Mouse (Mus musculus) hindbrain, embryonic 11.5 days (tissue): Measurements from ENCODE around the gene Zfhx3. TPM values are rescaled to one million over a fixed set of nuclear protein-coding genes. Genes with fewer than 3 reads are reported as not detected.

ENCODE experiments used
- ATAC-seq: fragments of 200-750 bp; cut with Nextera tagmentation; 2 replicates; pipeline ENCODE4 v1.8.0; 2017; ENCODE audit warnings: mild to moderate bottlenecking, moderate TSS enrichment, moderate library complexity; ENCODE audit not compliant: low FRiP score
- DNase-seq: peaks from one replicate; pipeline ENCODE4 v3.0.0-alpha.2; 2015; ENCODE audit warnings: low spot score
- H3K27ac ChIP-seq: fragments of 300-500 bp; sonication (generic); 2 replicates; pipeline ENCODE4 v1.5.1; 2014; ENCODE audit warnings: mild to moderate bottlenecking, low read depth, low read length
- H3K27me3 ChIP-seq: fragments of 300-500 bp; sonication (generic); 2 replicates; pipeline ENCODE4 v1.6.1; 2014; ENCODE audit warnings: mild to moderate bottlenecking, low read length, moderate library complexity, mixed read lengths; ENCODE audit not compliant: control insufficient read depth, insufficient read depth
- H3K36me3 ChIP-seq: fragments of 300-500 bp; sonication (generic); 2 replicates; pipeline ENCODE4 v1.6.1; 2014; ENCODE audit warnings: mild to moderate bottlenecking, low read length, moderate library complexity, mixed read lengths; ENCODE audit not compliant: control insufficient read depth, insufficient read depth
- H3K4me1 ChIP-seq: fragments of 300-500 bp; sonication (generic); replicated peaks from 2 replicates; pipeline ENCODE4 v1.6.1; 2014; ENCODE audit warnings: low read length, mixed read lengths; ENCODE audit not compliant: control insufficient read depth, insufficient read depth
- H3K4me2 ChIP-seq: fragments of 300-500 bp; sonication (generic); replicated peaks from 2 replicates; pipeline ENCODE4 v1.6.1; 2014; ENCODE audit warnings: mild to moderate bottlenecking, low read depth, low read length
- H3K4me3 ChIP-seq: fragments of 300-500 bp; sonication (generic); 2 replicates; pipeline ENCODE4 v1.5.1; 2014; ENCODE audit warnings: low read depth, low read length
- H3K9ac ChIP-seq: fragments of 300-500 bp; sonication (generic); 2 replicates; pipeline ENCODE4 v1.6.1; 2014; ENCODE audit warnings: low read depth, low read length
- H3K9me3 ChIP-seq: fragments of 300-500 bp; sonication (generic); 2 replicates; pipeline ENCODE4 v1.6.1; 2016; ENCODE audit warnings: low read length; ENCODE audit not compliant: control insufficient read depth
- WGBS: fragments of 180-500 bp; shearing (Covaris S2); extraction: QIAGEN DNeasy Blood & Tissue Kit; methylation state at CpG from one replicate; pipeline ENCODE4 v1.1.7; 2014; 5-methylcytosine and 5-hydroxymethylcytosine counted together
- polyA plus RNA-seq: library from polyadenylated mRNA; unstranded; fragments of >200 nt; fragmentation: Nextera tagmentation; extraction: Ambion mirVana; gene quantifications from 2 replicates; pipeline ENCODE4 v1.2.1, GENCODE M21; 2014

The Zfhx3 gene
- polyA plus RNA-seq, 1 experiment from 2014 or later = 47.1 TPM

DNA sequence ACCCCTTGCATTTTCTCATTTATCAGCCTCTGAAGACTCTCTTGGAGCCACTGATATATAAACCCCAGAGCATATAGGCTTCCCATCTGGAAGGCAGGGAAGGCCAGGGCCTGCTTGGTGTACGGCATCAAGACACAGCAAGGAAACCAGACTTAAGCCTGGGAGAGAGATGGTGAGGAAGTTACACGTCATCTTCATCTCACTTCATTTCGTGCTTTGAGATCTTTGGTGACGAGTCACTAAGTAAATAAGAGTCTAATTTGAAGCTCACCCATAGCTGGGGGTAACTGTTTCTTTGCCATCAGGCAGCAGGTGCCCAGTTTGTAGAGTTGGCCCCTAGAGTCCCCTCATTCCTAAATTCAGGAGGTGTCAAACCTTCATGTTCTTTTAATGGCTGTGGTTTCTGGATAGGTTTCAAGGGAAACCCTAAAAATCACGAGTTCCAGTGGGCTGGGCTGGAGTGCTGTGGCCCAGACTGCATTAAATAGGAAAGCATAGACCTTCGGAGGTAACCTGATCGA, 773.9 kb downstream of the Zfhx3 start:
- ATAC-seq (no peak), DNase-seq (no peak)
- no peaks in the 10 kb centered on the region for H3K36me3 ChIP-seq
- peak overlapping the region; percentile 77 for H3K4me3 ChIP-seq
- H3K4me2 ChIP-seq = peak overlapping the region; percentile 34
- no peaks in the 10 kb centered on the region for H3K27me3 ChIP-seq
- no peaks in the 10 kb centered on the region for H3K9me3 ChIP-seq
- peak overlapping the region; percentile 1; the same call in 1 of the 2 replicates for H3K9ac ChIP-seq
- 37% methylated on average over 7 of the region's 7 CpGs for WGBS
- H3K27ac ChIP-seq = no peak overlapping the region; the same call in 1 of the 2 replicates
- peaks cover 32% of the 10 kb centered on the region for H3K4me1 ChIP-seq

DNA sequence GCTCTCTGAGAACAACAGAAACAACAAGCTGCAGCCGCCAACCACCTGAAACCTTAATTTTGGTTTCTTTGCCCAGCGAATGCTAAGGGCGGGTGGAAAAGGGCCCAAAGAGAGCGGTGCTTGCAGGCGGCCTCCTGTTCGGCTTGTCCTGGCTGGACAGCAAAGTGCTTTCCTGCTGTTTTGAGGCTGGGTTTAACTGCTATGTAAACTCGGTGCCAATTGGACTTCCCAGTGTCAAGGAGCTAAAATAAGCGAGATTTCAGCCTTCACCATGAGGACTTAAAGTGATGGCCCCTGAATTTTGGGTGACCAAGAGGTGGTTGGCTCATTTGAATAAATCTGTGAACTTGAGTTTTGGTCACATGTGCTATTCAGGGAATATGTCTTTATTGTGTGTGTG, 775.1 kb downstream of the Zfhx3 start:
- peaks cover 24% of the 10 kb centered on the region for H3K4me1 ChIP-seq
- no peak overlapping the region for H3K9ac ChIP-seq
- no peak overlapping the region for H3K27ac ChIP-seq
- no peak for DNase-seq
- H3K4me2 ChIP-seq = peak overlapping the region; percentile 25
- no peaks in the 10 kb centered on the region for H3K27me3 ChIP-seq
- H3K9me3 ChIP-seq = no peaks in the 10 kb centered on the region
- no peak overlapping the region; the same call in 1 of the 2 replicates for H3K4me3 ChIP-seq
- no peak for ATAC-seq
- WGBS = 26% methylated on average over 8 of the region's 8 CpGs
- no peaks in the 10 kb centered on the region for H3K36me3 ChIP-seq

GRCm38 (mm10) chr8:108718031-108718430, 775.6 kb downstream of the Zfhx3 start:
- Histone ChIP-seq H3K9me3 (no peaks in the 10 kb centered on the region), H3K27ac (no peak overlapping the region), H3K27me3 (no peaks in the 10 kb centered on the region), H3K36me3 (no peaks in the 10 kb centered on the region), H3K4me2 (peak overlapping the region; percentile 26; the same call in 1 of the 2 replicates), H3K4me1 (peaks cover 23% of the 10 kb centered on the region), H3K9ac (no peak overlapping the region), H3K4me3 (peak overlapping the region; percentile 8; the same call in 1 of the 2 replicates)
- 36% methylated on average over 6 of the region's 6 CpGs for WGBS
- DNase-seq (no peak), ATAC-seq (no peak)

GRCm38 (mm10) chr8:108720840-108721239, 778.4 kb downstream of the Zfhx3 start:
- Histone ChIP-seq H3K27me3 (no peaks in the 10 kb centered on the region), H3K36me3 (no peaks in the 10 kb centered on the region), H3K4me2 (no peak overlapping the region), H3K4me1 (peaks cover 20% of the 10 kb centered on the region), H3K27ac (no peak overlapping the region), H3K4me3 (no peak overlapping the region), H3K9ac (no peak overlapping the region), H3K9me3 (no peaks in the 10 kb centered on the region)
- 62% methylated on average over 4 of the region's 4 CpGs for WGBS
- ATAC-seq (no peak), DNase-seq (no peak)

DNA sequence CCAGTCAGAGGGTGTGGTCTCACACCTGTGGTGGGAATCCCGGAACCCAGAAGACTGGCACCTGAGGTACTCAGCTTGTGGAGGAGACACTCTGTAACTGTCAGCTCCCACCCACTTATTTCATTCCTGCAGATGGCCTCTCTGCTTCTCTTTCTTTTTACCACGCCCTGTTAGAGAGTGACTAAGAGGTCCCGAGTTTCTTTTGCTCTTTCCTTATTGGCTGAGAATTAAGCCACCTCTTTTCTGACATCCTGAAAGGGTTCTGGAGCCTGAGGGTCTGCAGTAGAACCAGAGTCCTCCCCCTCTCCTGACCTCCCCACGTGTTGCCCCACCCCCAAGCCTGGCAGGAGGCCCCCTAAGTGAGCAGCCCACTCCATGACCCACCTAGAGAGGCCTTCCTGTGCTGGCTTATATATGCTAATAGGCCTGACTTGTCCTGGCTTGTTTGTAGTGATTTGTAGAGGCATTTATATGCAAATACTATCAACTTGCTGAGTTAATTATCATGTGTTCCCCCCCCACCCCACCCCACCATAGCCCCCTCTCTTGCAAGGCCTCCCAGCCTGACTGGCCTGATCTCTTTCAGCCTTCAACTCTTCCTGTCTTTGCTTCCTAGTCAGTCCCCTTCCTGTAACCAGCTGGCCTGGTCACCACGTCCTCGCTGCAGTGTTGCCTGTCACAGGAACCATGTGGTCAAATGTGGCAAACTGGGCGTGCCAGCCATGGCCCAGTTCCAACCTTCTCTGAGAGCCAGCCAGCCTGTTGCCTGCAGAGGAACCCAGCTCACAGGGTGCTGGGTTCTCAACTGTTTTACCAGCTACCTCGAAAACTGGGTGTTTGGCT, 780.4 kb downstream of the Zfhx3 start:
- Histone ChIP-seq H3K9me3 (no peaks in the 10 kb centered on the region), H3K27me3 (no peaks in the 10 kb centered on the region), H3K4me2 (no peak overlapping the region), H3K36me3 (no peaks in the 10 kb centered on the region), H3K4me3 (no peak overlapping the region), H3K9ac (no peak overlapping the region), H3K27ac (no peak overlapping the region), H3K4me1 (peaks cover 28% of the 10 kb centered on the region)
- DNase-seq (peak; percentile 34), ATAC-seq (peak; percentile 76)
- 13% methylated on average over 8 of the region's 8 CpGs for WGBS

DNA sequence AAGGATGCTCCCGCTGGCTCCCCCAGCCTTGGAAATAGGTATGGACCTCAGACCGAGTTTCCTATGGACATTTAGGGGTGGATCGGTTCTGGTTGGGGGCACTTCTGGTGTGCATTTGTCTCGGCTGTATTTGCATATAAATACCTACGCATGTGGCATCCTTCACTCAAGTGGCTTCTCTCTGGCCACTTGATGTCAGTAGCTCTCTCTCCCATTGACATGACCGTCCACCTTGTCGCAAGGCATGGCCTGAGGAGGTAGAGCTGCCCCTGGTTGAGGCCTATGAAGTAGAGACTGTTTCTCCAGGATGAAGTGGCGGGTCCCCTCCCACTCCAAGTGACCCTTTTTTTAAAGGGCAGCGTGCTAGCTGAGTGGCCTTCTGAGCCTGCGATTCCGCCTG, 781.2 kb downstream of the Zfhx3 start:
- Histone ChIP-seq H3K36me3 (no peaks in the 10 kb centered on the region), H3K4me1 (peaks cover 26% of the 10 kb centered on the region), H3K9ac (no peak overlapping the region), H3K4me2 (no peak overlapping the region), H3K4me3 (no peak overlapping the region), H3K9me3 (no peaks in the 10 kb centered on the region), H3K27me3 (no peaks in the 10 kb centered on the region), H3K27ac (no peak overlapping the region)
- WGBS = 34% methylated on average over 11 of the region's 11 CpGs
- DNase-seq (no peak), ATAC-seq (no peak)

GRCm38 (mm10) chr8:108724818-108725506, 782.5 kb downstream of the Zfhx3 start:
- ATAC-seq = no peak
- Histone ChIP-seq H3K9ac (no peak overlapping the region), H3K4me1 (peaks cover 34% of the 10 kb centered on the region), H3K36me3 (no peaks in the 10 kb centered on the region), H3K4me2 (no peak overlapping the region), H3K27me3 (no peaks in the 10 kb centered on the region), H3K27ac (no peak overlapping the region), H3K4me3 (no peak overlapping the region), H3K9me3 (no peaks in the 10 kb centered on the region)
- no peak for DNase-seq
- WGBS = 36% methylated on average over 11 of the region's 11 CpGs

DNA sequence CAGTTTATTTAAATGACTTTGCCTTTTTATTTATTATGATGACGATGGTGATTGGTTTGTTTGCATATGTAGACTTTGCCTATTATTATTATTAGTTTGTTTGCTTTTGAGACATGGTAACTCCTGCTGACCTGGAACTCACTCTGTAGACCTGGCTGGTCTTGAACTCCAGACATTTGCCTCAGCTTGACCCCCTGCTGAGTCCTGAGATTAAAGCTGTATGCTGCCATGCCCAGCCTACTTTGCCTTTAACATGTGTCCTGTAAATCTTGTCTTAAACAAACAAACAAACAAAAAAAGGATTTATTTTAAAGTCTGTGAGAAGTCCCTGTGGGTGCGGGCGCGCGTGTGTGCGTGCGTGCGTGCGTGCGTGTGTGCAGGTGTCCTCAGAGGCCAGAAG, 783.2 kb downstream of the Zfhx3 start:
- Histone ChIP-seq H3K27ac (no peak overlapping the region), H3K4me1 (peaks cover 38% of the 10 kb centered on the region), H3K27me3 (no peaks in the 10 kb centered on the region), H3K4me2 (no peak overlapping the region), H3K36me3 (no peaks in the 10 kb centered on the region), H3K4me3 (no peak overlapping the region), H3K9ac (no peak overlapping the region), H3K9me3 (no peaks in the 10 kb centered on the region)
- no peak for DNase-seq
- 50% methylated on average over 10 of the region's 10 CpGs for WGBS
- no peak for ATAC-seq
